Mouse (Mus musculus) testis, adult 2 months (tissue): ENCODE measurements at regions not wholly inside any gene's neighbourhood (a gene's known extent, or its start where the extent isn't known, plus 50 kb on each side); places are given as distances from the start of the nearest gene placed in this dataset.

Experiments used
- CTCF ChIP-seq: fragments of 200-500 bp; IDR thresholded peaks from 2 replicates; pipeline ENCODE4 v1.5.1; 2012; ENCODE audit warnings: low read depth, mild to moderate bottlenecking, inconsistent platforms, low read length, moderate library complexity; ENCODE audit not compliant: control insufficient read depth, insufficient read depth, insufficient replicate concordance
- POLR2A ChIP-seq: fragments of 200-500 bp; IDR thresholded peaks from 2 replicates; pipeline ENCODE4 v1.6.1; 2012; ENCODE audit warnings: low read depth, mild to moderate bottlenecking, inconsistent platforms, low read length, moderate library complexity; ENCODE audit not compliant: control insufficient read depth

DNA sequence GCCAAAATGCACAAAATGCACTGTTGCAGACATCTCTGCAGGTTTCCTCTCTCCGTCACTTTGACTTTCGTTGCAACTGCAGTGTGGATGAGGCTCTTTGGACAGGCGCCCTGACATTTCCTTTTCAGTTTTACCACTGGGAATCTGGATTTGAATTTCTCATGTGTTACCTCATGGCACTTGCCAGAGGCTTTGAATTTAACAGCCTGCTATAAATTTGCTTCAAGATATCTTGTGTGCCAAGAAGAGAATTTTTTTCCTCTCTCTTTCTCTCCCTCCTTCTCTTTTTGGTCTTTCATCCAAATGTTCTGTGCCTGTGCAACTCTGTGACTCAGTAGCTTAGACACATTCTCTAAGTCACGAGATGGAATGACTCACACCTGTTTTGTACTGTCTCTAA, 2213.6 kb upstream of the Lrrc6 start:
- no peak for TF ChIP-seq CTCF
- no peak for TF ChIP-seq POLR2A
